Mouse (Mus musculus) granulocyte monocyte progenitor cell, adult 5-6 weeks (primary cell): ENCODE measurements around the gene Itgb1bp1. TPM values are rescaled to one million over a fixed set of nuclear protein-coding genes. Genes with fewer than 3 reads are reported as not detected.

Experiments used
- ATAC-seq: replicated peaks from 2 replicates; pipeline ENCODE4 v1.8.0; 2016; ENCODE audit warnings: mild to moderate bottlenecking, moderate TSS enrichment, inconsistent platforms; ENCODE audit not compliant: poor library complexity, severe bottlenecking
- total RNA-seq, 2 experiments: library from RNA; stranded (forward) in 1 of 2; stranded (reverse) in 1 of 2; fragments of 200-712, 200-1000 nt in 1 of 2; fragments of >200 nt in 1 of 2; fragmentation: Nextera tagmentation in 1 of 2; gene quantifications; 2 replicates each; pipeline ENCODE4 v1.2.3; 2014 to 2017

Itgb1bp1 gene
- total RNA-seq (2014; fragmentation: Nextera tagmentation) (32.0 and 33.8 TPM in 2 replicates), total RNA-seq (2017) (32.7 and 40.8 TPM in 2 replicates)

DNA sequence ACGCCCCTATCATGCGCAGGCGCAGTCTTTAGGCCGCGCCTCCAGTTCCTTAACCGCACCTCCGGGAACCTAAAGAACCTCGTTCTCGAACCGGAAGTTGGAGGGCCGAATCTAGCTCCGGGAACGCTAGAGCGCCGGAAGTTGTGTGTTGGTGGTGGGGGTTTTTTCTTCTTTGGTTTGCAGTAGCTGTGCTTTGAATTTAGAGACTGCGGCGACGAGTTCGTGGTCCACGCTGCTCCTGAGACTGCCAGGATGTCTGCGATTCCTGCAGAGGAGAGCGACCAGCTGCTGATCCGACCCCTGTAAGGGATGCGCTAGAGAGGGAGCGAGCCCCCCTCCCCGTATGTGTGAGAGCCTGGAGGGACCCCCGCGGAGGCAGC, at the start of gene Itgb1bp1:
Itgb1bp1 (minus strand) TSS at position 42 of the 380 bp plus-strand sequence.
- peak; percentile 77 for ATAC-seq

GRCm38 (mm10) chr12:21335869-21336268, 49.8 kb upstream of the Itgb1bp1 start:
- peak; percentile 99 for ATAC-seq

- ATAC-seq = no peak
Observed at GRCm38 (mm10) chr12:21333766-21334165, 47.7 kb upstream of the Itgb1bp1 start.

- ATAC-seq = no peak
Observed at GRCm38 (mm10) chr12:21333021-21333420, 46.9 kb upstream of the Itgb1bp1 start.

GRCm38 (mm10) chr12:21331711-21332110, 45.6 kb upstream of the Itgb1bp1 start:
- no peak for ATAC-seq

GRCm38 (mm10) chr12:21330961-21331576, 45.0 kb upstream of the Itgb1bp1 start:
- no peak for ATAC-seq

DNA sequence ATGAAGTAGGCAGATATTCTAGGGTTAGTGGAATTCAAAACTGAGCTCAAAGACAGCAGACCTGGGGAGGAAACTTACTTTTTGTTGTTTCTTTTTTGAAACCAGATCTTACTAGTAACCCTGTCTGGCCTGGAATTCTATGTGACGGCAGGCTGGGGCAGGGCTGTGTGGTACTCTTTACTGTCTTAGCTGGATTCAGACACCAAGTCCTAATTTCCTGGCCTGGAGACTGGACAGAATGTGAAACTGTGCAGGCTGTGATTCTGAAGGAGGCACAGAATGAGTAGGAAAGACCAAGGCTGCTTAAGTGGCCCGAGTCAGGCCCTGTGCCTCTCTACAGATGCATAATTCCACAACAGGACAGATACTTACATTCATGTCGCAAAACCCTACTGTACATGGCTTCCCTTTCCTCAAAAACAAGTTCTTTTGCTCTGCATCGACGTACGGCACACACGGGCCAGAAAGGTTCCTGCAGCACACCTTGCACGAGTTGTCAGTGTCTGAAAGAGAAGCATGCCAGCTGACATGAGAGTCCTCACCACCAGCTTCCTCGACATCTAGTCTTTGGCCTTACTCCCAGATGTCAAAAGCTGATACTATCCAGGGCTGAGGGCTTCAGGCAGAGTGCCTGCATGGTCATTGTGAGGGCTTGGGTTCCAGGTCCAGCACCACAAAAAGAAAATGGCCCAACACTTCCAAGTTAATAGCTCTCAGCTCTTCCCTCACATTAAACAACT, 43.7 kb upstream of the Itgb1bp1 start:
- no peak for ATAC-seq

DNA sequence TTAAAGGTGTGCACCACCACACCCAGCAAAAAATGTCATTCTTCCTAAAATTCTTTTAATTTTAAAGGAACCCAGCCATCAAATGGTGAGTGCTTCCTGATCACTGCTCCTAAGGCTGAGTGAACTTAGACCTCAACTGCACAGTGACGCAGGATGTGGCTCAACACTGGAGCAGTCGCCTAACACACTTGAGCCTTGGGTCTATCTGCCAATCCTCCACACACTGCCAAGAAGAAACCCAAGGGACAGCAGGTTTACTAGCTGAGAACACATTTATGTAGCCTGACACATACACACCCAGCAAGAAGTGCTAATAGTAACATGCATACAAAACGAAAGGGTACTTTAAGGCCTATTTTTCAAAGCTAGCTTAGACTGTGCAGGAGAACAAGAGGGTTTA, 40.2 kb upstream of the Itgb1bp1 start:
- no peak for ATAC-seq

GRCm38 (mm10) chr12:21325266-21325665, 39.2 kb upstream of the Itgb1bp1 start:
- ATAC-seq = no peak

GRCm38 (mm10) chr12:21324101-21324500, 38.0 kb upstream of the Itgb1bp1 start:
- no peak for ATAC-seq

DNA sequence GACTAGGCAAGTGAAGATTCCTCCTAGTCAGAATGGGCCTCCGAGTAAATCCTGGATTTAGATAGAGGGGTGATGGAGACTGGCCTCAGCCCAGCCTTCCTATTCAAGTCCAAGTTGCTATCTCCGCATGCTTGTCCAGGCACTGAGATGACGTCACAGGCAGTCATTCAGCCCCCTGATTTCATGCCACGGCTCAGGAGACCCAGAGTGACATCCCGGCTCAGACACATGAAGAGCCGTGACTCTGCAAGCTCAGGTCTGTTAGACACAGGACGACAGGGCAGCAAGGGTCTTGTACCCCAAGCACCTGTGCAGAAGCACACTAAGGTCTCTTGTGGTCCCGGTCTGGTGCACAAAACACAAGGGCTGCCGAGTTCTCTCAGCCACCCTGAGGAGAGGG, 36.8 kb upstream of the Itgb1bp1 start:
- ATAC-seq = no peak

DNA sequence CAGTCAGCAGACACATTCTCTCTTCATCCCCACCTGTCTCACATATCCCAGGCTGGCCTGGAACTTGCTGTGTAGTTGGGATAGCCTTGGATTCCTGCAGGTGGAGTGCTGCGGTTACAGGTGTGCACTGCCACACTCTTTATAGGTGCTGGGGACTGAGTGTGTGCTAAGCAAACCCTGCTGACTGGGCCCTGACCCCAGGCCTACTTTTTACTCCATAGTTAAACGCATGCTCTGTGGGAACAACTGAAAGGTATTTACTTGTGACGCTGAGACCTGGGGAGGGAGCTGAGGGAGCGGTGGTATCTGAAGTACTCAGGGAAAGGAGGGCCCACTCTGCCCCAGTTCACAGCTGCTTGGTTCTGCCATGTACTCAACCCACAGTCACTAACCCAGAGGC, 36.2 kb upstream of the Itgb1bp1 start:
- ATAC-seq = no peak

DNA sequence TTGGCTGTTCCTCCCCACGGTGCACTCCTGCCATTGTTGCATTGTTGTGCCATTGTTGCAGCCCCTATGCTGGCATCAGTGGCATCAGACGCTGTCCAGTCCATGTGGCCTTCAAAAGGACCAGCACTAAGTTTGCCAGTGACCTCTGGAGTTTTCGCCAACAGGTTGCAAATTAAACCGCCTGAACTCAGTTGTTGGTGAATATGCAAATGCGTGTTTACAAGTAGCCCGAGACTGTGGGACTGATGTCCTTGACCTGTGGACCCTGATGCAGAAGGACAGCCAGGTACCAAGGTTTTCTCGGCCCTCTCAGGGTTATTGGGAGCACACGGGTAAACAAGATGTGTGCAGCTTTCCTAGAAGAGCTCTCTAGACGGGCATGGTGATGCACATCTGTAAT, 35.1 kb upstream of the Itgb1bp1 start:
- no peak for ATAC-seq

DNA sequence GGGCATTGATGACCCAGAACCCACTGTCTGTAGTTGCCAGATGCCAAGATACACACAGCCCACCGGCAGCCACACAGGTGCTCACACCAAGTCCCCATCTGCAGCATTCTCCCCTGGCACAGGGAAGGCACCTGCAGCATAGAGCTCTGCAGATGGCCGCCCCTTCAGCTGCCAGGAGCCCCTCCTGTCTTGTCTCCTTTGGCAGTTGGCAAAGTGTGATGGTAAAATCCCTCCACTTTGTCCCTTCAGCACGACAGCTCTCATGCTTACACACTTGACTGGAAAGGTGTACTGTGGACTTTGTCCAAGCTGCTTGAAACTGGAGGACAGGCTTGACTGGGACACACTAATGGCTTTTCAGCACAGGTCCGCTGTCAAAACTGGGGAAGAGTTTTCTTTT, 34.2 kb upstream of the Itgb1bp1 start:
- ATAC-seq = no peak

- peak; percentile 52 for ATAC-seq
Observed at GRCm38 (mm10) chr12:21318143-21318895, 32.2 kb upstream of the Itgb1bp1 start.

DNA sequence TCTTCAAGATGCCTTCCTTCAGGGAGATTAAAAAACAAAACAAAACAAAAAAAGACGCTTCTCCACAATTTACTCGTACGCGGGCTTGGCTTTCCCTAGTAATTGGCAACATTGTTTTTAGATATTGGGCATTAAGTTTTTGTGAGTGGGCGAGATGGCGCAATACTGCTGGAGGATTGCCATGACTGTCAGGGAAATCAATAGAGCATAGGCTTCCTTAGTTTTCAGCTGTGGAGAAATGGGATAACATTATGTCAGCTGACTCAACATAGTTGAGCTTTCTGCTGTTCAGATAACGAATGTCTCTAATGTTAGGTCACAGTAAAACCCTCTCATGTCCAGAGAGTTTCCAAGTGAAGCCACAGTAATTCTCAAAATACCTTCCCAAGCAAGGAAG, 30.8 kb upstream of the Itgb1bp1 start:
- no peak for ATAC-seq

GRCm38 (mm10) chr12:21315923-21316868, 30.1 kb upstream of the Itgb1bp1 start, which contains the start of gene Iah1:
TSS of gene Iah1 (plus strand) at chr12:21316389.
- ATAC-seq = peak; percentile 91

GRCm38 (mm10) chr12:21312201-21312600, 26.1 kb upstream of the Itgb1bp1 start:
- ATAC-seq = no peak

- no peak for ATAC-seq
Observed at GRCm38 (mm10) chr12:21306721-21307120, 20.6 kb upstream of the Itgb1bp1 start.

GRCm38 (mm10) chr12:21305741-21306140, 19.7 kb upstream of the Itgb1bp1 start:
- ATAC-seq = no peak
